Mouse (Mus musculus): ENCODE results near the gene Gdpgp1. TPM values are rescaled to one million over a fixed set of nuclear protein-coding genes. Genes with fewer than 3 reads are reported as not detected.

Gene Gdpgp1
- total and polyA plus RNA-seq, 3 experiments = 2.0 to 3.6 (median 3.0) TPM

- no peak for DNase-seq (ENCODE audit: extremely low read depth)
- peaks cover 25 to 41% of the 10 kb centered on the region in 2 experiments for H3K4me1 ChIP-seq (ENCODE audit: control insufficient read depth in 1 of 2, insufficient read depth in 2 of 2)
- H3K4me2 ChIP-seq (ENCODE audit: insufficient read depth, low read depth, poor library complexity, severe bottlenecking) = no peak overlapping the region
- H3K27ac ChIP-seq (ENCODE audit: insufficient read depth, low read depth) = no peak overlapping the region
- no peaks in the 10 kb centered on the region for H3K9me3 ChIP-seq (replicated peaks; ENCODE audit: low read length)
- dilution Hi-C loops (cut with MboI; ENCODE audit: extremely low pct_ligation_motif_present, extremely low pct_unique_long_range_greater_than_20kb, low sequenced_read_pairs) (no loop called here), in situ Hi-C loops (cut with MboI; ENCODE audit: low pct_ligation_motif_present, low pct_unique_long_range_greater_than_20kb, low sequenced_read_pairs) (no loop called here)
- TF ChIP-seq SMC3 (IDR thresholded peaks at IDR 0.05; ENCODE audit: low read depth, low read length) (no peak), ZMIZ1 (IDR thresholded peaks at IDR 0.05; ENCODE audit: low read depth, low read length) (no peak), E2F4 (IDR thresholded peaks at IDR 0.05; ENCODE audit: insufficient replicate concordance, low read depth, low read length) (no peak), UBTF (IDR thresholded peaks at IDR 0.05; ENCODE audit: low read depth, low read length) (no peak), ETS1 (conservative IDR thresholded peaks at IDR 0.05; ENCODE audit: low read depth, low read length) (no peak), ZNF384 (IDR thresholded peaks at IDR 0.05; ENCODE audit: low read depth, low read length) (no peak), ZKSCAN1 (IDR thresholded peaks at IDR 0.05; ENCODE audit: borderline replicate concordance, low read depth, low read length) (no peak), MAZ (IDR thresholded peaks at IDR 0.05; ENCODE audit: low read depth, low read length) (no peak), MXI1 (IDR thresholded peaks at IDR 0.05; ENCODE audit: low read depth, low read length) (no peak), USF2 (conservative IDR thresholded peaks at IDR 0.05; ENCODE audit: low read depth, low read length) (no peak), TCF12 (IDR thresholded peaks at IDR 0.05; ENCODE audit: low read depth, low read length) (no peak), BHLHE40 (IDR thresholded peaks at IDR 0.05; ENCODE audit: low read depth, low read length) (no peak), CHD1 (IDR thresholded peaks at IDR 0.05; ENCODE audit: low read depth, low read length) (no peak)
- peaks cover 11% of the 10 kb centered on the region for H3K79me2 ChIP-seq (replicated peaks; ENCODE audit: control insufficient read depth, extremely low read depth, insufficient read depth, poor library complexity, severe bottlenecking)
- H3K9ac ChIP-seq (ENCODE audit: insufficient read depth, low read depth) = no peak overlapping the region
- no peaks in the 10 kb centered on the region for H3K27me3 ChIP-seq (replicated peaks)
- H3K4me3 ChIP-seq (replicated peaks in 1 of 3; ENCODE audit: low read depth in 2 of 3, low read length in 2 of 3, poor library complexity in 1 of 3) = no peak overlapping the region
- peaks cover 64 to 68% of the 10 kb centered on the region in 2 experiments for H3K36me3 ChIP-seq (replicated peaks in 1 of 2; ENCODE audit: control insufficient read depth in 1 of 2, insufficient read depth in 1 of 2, low read length in 1 of 2)
These were observed 16.1 kb upstream of the Gdpgp1 start for GRCm38 (mm10) chr7:80216566-80216965.

- H3K4me2 ChIP-seq (ENCODE audit: insufficient read depth, low read depth, poor library complexity, severe bottlenecking) = no peak overlapping the region
- TF ChIP-seq MYC (IDR thresholded peaks at IDR 0.05; ENCODE audit: low read depth, low read length) (no peak), POLR2AphosphoS2 (IDR thresholded peaks at IDR 0.05; ENCODE audit: low read depth, low read length) (no peak), IRF4 (IDR thresholded peaks at IDR 0.05; ENCODE audit: low read depth, low read length) (no peak), MXI1 (IDR thresholded peaks at IDR 0.05; ENCODE audit: low read depth, low read length) (no peak), RCOR1 (conservative IDR thresholded peaks at IDR 0.05; ENCODE audit: low read depth, low read length) (no peak), POLR2A (IDR thresholded peaks at IDR 0.05; ENCODE audit: low read depth, low read length) (no peak), SIN3A (IDR thresholded peaks at IDR 0.05; ENCODE audit: low read length) (no peak), UBTF (IDR thresholded peaks at IDR 0.05; ENCODE audit: low read depth, low read length) (no peak), TBP (conservative IDR thresholded peaks at IDR 0.05; ENCODE audit: low read depth, low read length) (no peak), JUND (conservative IDR thresholded peaks at IDR 0.05; ENCODE audit: low read depth, low read length) (no peak), PAX5 (IDR thresholded peaks at IDR 0.05; ENCODE audit: low read length) (no peak), CHD2 (IDR thresholded peaks at IDR 0.05; ENCODE audit: low read length) (no peak)
- DNase-seq (ENCODE audit: extremely low read depth) = no peak
- H3K4me3 ChIP-seq (replicated peaks in 1 of 3; ENCODE audit: low read depth in 2 of 3, low read length in 2 of 3, poor library complexity in 1 of 3) = no peak overlapping the region
- in situ Hi-C loops (cut with MboI; ENCODE audit: low pct_ligation_motif_present, low pct_unique_long_range_greater_than_20kb, low sequenced_read_pairs) (no loop called here), dilution Hi-C loops (cut with MboI; ENCODE audit: extremely low pct_ligation_motif_present, extremely low pct_unique_long_range_greater_than_20kb, low sequenced_read_pairs) (no loop called here)
- peaks cover 14 to 23% of the 10 kb centered on the region in 2 experiments for H3K4me1 ChIP-seq (ENCODE audit: control insufficient read depth in 1 of 2, insufficient read depth in 2 of 2)
- H3K27me3 ChIP-seq (replicated peaks) = no peaks in the 10 kb centered on the region
- H3K9ac ChIP-seq (ENCODE audit: insufficient read depth, low read depth) = no peak overlapping the region
- no peak overlapping the region for H3K27ac ChIP-seq (ENCODE audit: insufficient read depth, low read depth)
- H3K36me3 ChIP-seq (replicated peaks in 1 of 2; ENCODE audit: control insufficient read depth in 1 of 2, insufficient read depth in 1 of 2, low read length in 1 of 2) = peaks cover 66 to 72% of the 10 kb centered on the region in 2 experiments
- no peaks in the 10 kb centered on the region for H3K79me2 ChIP-seq (replicated peaks; ENCODE audit: control insufficient read depth, extremely low read depth, insufficient read depth, poor library complexity, severe bottlenecking)
- H3K9me3 ChIP-seq (replicated peaks; ENCODE audit: low read length) = no peaks in the 10 kb centered on the region
These were observed 14.0 kb upstream of the Gdpgp1 start for GRCm38 (mm10) chr7:80218666-80219065.
